8 mouse cellular contexts compared by ENCODE assay signal in genomic region chr9:20607100-20607974, GRCm38 (mm10). TPM values are rescaled to one million over a fixed set of nuclear protein-coding genes. Genes with fewer than 3 reads are reported as not detected.
DNase-seq lines count a peak whose midpoint lies in the region; ATAC-seq and TF ChIP-seq lines count a peak whose summit lies in the region.

No protein-coding gene starts in this region.

- H3K4me3 ChIP-seq in MEL (ENCODE audit: control insufficient read depth in 1 of 2, insufficient read depth in 1 of 2, low read depth in 2 of 2, low read length in 2 of 2) = peak overlapping the region; percentile 78 to 84
- peak overlapping the region; percentile 75 for H3K4me3 ChIP-seq in cerebellum, adult 2 months (replicated peaks; ENCODE audit: insufficient read depth, low read depth, low read length)
- H3K4me3 ChIP-seq in forebrain, postnatal 0 days (ENCODE audit: low read depth, low read length) = peak overlapping the region; percentile 59
- H3K4me3 ChIP-seq in lung, embryonic 15.5 days = peak overlapping the region; percentile 86

- H3K27me3 ChIP-seq in MEL (ENCODE audit: control insufficient read depth in 1 of 2, insufficient read depth in 2 of 2, low read length in 2 of 2) = no peaks in the 10 kb centered on the region
- no peaks in the 10 kb centered on the region for H3K27me3 ChIP-seq in cerebellum, adult 2 months (ENCODE audit: control insufficient read depth, insufficient read depth, low read length)
- H3K27me3 ChIP-seq in forebrain, postnatal 0 days (ENCODE audit: insufficient read depth, low read length) = no peaks in the 10 kb centered on the region
- H3K27me3 ChIP-seq in lung, embryonic 15.5 days = no peaks in the 10 kb centered on the region

- TF ChIP-seq POLR2A in MEL (IDR thresholded peaks at IDR 0.05; ENCODE audit: control insufficient read depth in 1 of 2, insufficient read depth in 1 of 2, low read depth in 1 of 2, low read length in 2 of 2, poor library complexity in 1 of 2) = peak; percentile 94 to 98
- peak; percentile 78; the same call in 1 of the 2 replicates for TF ChIP-seq POLR2A in cerebellum, adult 2 months (IDR thresholded peaks at IDR 0.05; ENCODE audit: borderline replicate concordance, insufficient read depth, low read length)

- DNase-seq in MEL (ENCODE audit: low read depth, low spot score) = peak; percentile 100
- DNase-seq in cerebellum, adult 2 months = peak; percentile 90 to 95
- DNase-seq in forebrain, postnatal 0 days = peak; percentile 96
- peak; percentile 84 for DNase-seq in heart, postnatal 4 days
- peak; percentile 81 to 85 for DNase-seq in layer of hippocampus, adult 8-10 months (ENCODE audit: low spot score in 2 of 2)
- DNase-seq in ovary, adult 18-20 months (ENCODE audit: low spot score) = peak; percentile 80
- DNase-seq in thymus, postnatal 0 days (ENCODE audit: low spot score) = peak; percentile 93

- peak overlapping the region; percentile 71 for H3K4me2 ChIP-seq in forebrain, postnatal 0 days (ENCODE audit: low read depth)
- peak overlapping the region; percentile 73 for H3K4me2 ChIP-seq in lung, embryonic 15.5 days

- no peak for TF ChIP-seq CTCF in MEL (IDR thresholded peaks at IDR 0.05 in 2 of 3, conservative IDR thresholded peaks at IDR 0.05 in 1 of 3; ENCODE audit: control insufficient read depth in 1 of 3, insufficient read depth in 1 of 3, low read depth in 2 of 3, low read length in 3 of 3, poor library complexity in 1 of 3, severe bottlenecking in 1 of 3)
- no peak for TF ChIP-seq CTCF in cerebellum, adult 2 months (IDR thresholded peaks at IDR 0.05; ENCODE audit: borderline replicate concordance, insufficient read depth, low read depth, low read length)
- TF ChIP-seq CTCF in forebrain, postnatal 0 days (IDR thresholded peaks at IDR 0.05; ENCODE audit: low read depth) = no peak

- TF ChIP-seq EP300 in MEL (IDR thresholded peaks at IDR 0.05; ENCODE audit: low read depth in 1 of 2, low read length in 2 of 2) = no peak

- ATAC-seq in forebrain, postnatal 0 days = peak; percentile 93
- peak; percentile 90 for ATAC-seq in lung, embryonic 15.5 days (ENCODE audit: borderline replicate concordance, extremely low read depth, low FRiP score, low TSS enrichment)

- no peaks in the 10 kb centered on the region for H3K9me3 ChIP-seq in MEL (replicated peaks; ENCODE audit: insufficient read depth, low read length)
- no peaks in the 10 kb centered on the region for H3K9me3 ChIP-seq in forebrain, postnatal 0 days (ENCODE audit: low read length)
- no peaks in the 10 kb centered on the region for H3K9me3 ChIP-seq in lung, embryonic 15.5 days

- H3K27ac ChIP-seq in MEL (ENCODE audit: control insufficient read depth, low read depth, low read length) = peak overlapping the region; percentile 90
- peak overlapping the region; percentile 98 for H3K27ac ChIP-seq in cerebellum, adult 2 months (ENCODE audit: insufficient read depth, low read length)
- H3K27ac ChIP-seq in forebrain, postnatal 0 days (ENCODE audit: low read depth, low read length) = peak overlapping the region; percentile 98
- peak overlapping the region; percentile 98 for H3K27ac ChIP-seq in lung, embryonic 15.5 days

- under 1% methylated on average over 57 of the region's 57 CpGs for WGBS in cerebellum, adult 2 months
- WGBS in forebrain, postnatal 0 days = under 1% methylated on average over 57 of the region's 57 CpGs
- under 1% methylated on average over 57 of the region's 57 CpGs for WGBS in lung, embryonic 15.5 days

- peaks cover 3% of the 10 kb centered on the region; the same call in 1 of the 2 replicates for H3K79me2 ChIP-seq in MEL (ENCODE audit: control insufficient read depth, insufficient read depth, low read length, poor library complexity)

- peaks cover 0 to 11% of the 10 kb centered on the region in 2 experiments; a peak in 2 of 4 replicates for H3K36me3 ChIP-seq in MEL (ENCODE audit: control insufficient read depth in 1 of 2, insufficient read depth in 2 of 2, low read length in 2 of 2)
- H3K36me3 ChIP-seq in forebrain, postnatal 0 days (ENCODE audit: insufficient read depth) = 0 out of 2 replicates have a peak, but pooled peaks cover 3% of the 10 kb centered on the region
- H3K36me3 ChIP-seq in lung, embryonic 15.5 days = peaks cover 9% of the 10 kb centered on the region

- no peak for TF ChIP-seq RAD21 in MEL (IDR thresholded peaks at IDR 0.05; ENCODE audit: low read depth, low read length)

- H3K4me1 ChIP-seq in MEL (ENCODE audit: control insufficient read depth in 1 of 2, insufficient read depth in 2 of 2, low read length in 2 of 2) = peaks cover 0 to 3% of the 10 kb centered on the region in 2 experiments; a peak in 2 of 4 replicates
- H3K4me1 ChIP-seq in cerebellum, adult 2 months (ENCODE audit: control insufficient read depth, insufficient read depth, low read length) = no peaks in the 10 kb centered on the region
- H3K4me1 ChIP-seq in forebrain, postnatal 0 days (ENCODE audit: insufficient read depth) = 0 out of 2 replicates have a peak, but pooled peaks cover 6% of the 10 kb centered on the region
- peaks cover 5% of the 10 kb centered on the region; the same call in 1 of the 2 replicates for H3K4me1 ChIP-seq in lung, embryonic 15.5 days

- peak overlapping the region; percentile 82 for H3K9ac ChIP-seq in MEL (ENCODE audit: control insufficient read depth, low read depth, low read length, poor library complexity, severe bottlenecking)
- peak overlapping the region; percentile 82 for H3K9ac ChIP-seq in forebrain, postnatal 0 days
- H3K9ac ChIP-seq in lung, embryonic 15.5 days = peak overlapping the region; percentile 90

TF ChIP-seq in MEL, 35 proteins besides CTCF, POLR2A, EP300 and RAD21 (continues in another document):
- TF ChIP-seq GATA1 (IDR thresholded peaks at IDR 0.05; ENCODE audit: low read depth, low read length) = peak; percentile 43; the same call in 1 of the 2 replicates
- no peak for TF ChIP-seq MAZ (IDR thresholded peaks at IDR 0.05; ENCODE audit: low read depth, low read length)
- TF ChIP-seq ETS1 (IDR thresholded peaks at IDR 0.05; ENCODE audit: low read depth, low read length) = peak; percentile 42
- TF ChIP-seq MEF2A (IDR thresholded peaks at IDR 0.05; ENCODE audit: extremely low read depth, insufficient replicate concordance, low read depth, low read length, poor library complexity, severe bottlenecking) = no peak
- TF ChIP-seq POLR2AphosphoS5 (IDR thresholded peaks at IDR 0.05; ENCODE audit: borderline replicate concordance, low read depth, low read length) = peak; percentile 91; the same call in 1 of the 2 replicates
- TF ChIP-seq NRF1 (IDR thresholded peaks at IDR 0.05; ENCODE audit: insufficient read depth, low read depth, low read length, poor library complexity, severe bottlenecking) = 0 out of 2 replicates have a peak, but pooled peaks have one; percentile 24

RNA-seq across cellular contexts. Expression of gene Zfp846, which starts 26.2 kb away (rescaled TPM):
- 7.8 and 10.2 TPM in 2 replicates for total RNA-seq in MEL (2012; rRNA removed)
- polyA plus RNA-seq in MEL (2012; ENCODE audit: insufficient read depth in 1 of 2, insufficient read length in 2 of 2, low read depth in 1 of 2, low replicate concordance in 2 of 2, missing spikeins in 1 of 2) = 10 to 100 TPM in 1 of 2 experiments, not detected in 1; 11.2 TPM
- 15.4 and 17.1 TPM in 2 replicates for polyA plus RNA-seq in cerebellum, adult 2 months (2012; rRNA removed)
- 35.5 and 38.4 TPM in 2 replicates for total RNA-seq in forebrain, postnatal 0 days (2014; rRNA removed)
- 25.9 and 38.9 TPM in 2 replicates for polyA plus RNA-seq in forebrain, postnatal 0 days (2015; fragmentation: Nextera tagmentation; extraction: Ambion mirVana)
- total RNA-seq in heart, postnatal 4 days (2021) = 10 to 100 TPM in 1 of 2 experiments, 1 to 10 TPM in 1; 8.2 to 12.3 TPM
- 10 to 100 TPM; 14.4 to 23.3 (median 20.4) TPM for total RNA-seq in layer of hippocampus, adult 8-10 months (2022)
- 14.9 and 17.7 TPM in 2 replicates for polyA plus RNA-seq in lung, embryonic 15.5 days (2015; fragmentation: Nextera tagmentation; extraction: Ambion mirVana)
- polyA plus RNA-seq in thymus, postnatal 0 days (2015; fragmentation: Nextera tagmentation; extraction: Ambion mirVana) = 16.4 and 22.9 TPM in 2 replicates

RNA-seq across cellular contexts. Expression of gene Ubl5, which starts 35.3 kb away (rescaled TPM):
- total RNA-seq in MEL (2012; rRNA removed) = 867 and 1,103 TPM in 2 replicates
- polyA plus RNA-seq in MEL (2012; ENCODE audit: insufficient read depth in 1 of 2, insufficient read length in 2 of 2, low read depth in 1 of 2, low replicate concordance in 2 of 2, missing spikeins in 1 of 2) = 100 to 1,000 TPM in 1 of 2 experiments, not detected in 1; 850 TPM
- 571 and 579 TPM in 2 replicates for polyA plus RNA-seq in cerebellum, adult 2 months (2012; rRNA removed)
- 166 and 215 TPM in 2 replicates for total RNA-seq in forebrain, postnatal 0 days (2014; rRNA removed)
- polyA plus RNA-seq in forebrain, postnatal 0 days (2015; fragmentation: Nextera tagmentation; extraction: Ambion mirVana) = 533 and 690 TPM in 2 replicates
- total RNA-seq in heart, postnatal 4 days (2021) = 100 to 1,000 TPM; 213 to 225 TPM
- 100 to 1,000 TPM; 231 to 321 (median 276) TPM for total RNA-seq in layer of hippocampus, adult 8-10 months (2022)
- polyA plus RNA-seq in lung, embryonic 15.5 days (2015; fragmentation: Nextera tagmentation; extraction: Ambion mirVana) = 369 and 383 TPM in 2 replicates
- polyA plus RNA-seq in thymus, postnatal 0 days (2015; fragmentation: Nextera tagmentation; extraction: Ambion mirVana) = 658 and 685 TPM in 2 replicates

RNA-seq across cellular contexts. Expression of gene Fbxl12, which starts 37.2 kb away (rescaled TPM):
- 14.9 and 16.4 TPM in 2 replicates for total RNA-seq in MEL (2012; rRNA removed)
- 10 to 100 TPM in 1 of 2 experiments, not detected in 1; 44.0 TPM for polyA plus RNA-seq in MEL (2012; ENCODE audit: insufficient read depth in 1 of 2, insufficient read length in 2 of 2, low read depth in 1 of 2, low replicate concordance in 2 of 2, missing spikeins in 1 of 2)
- 38.2 and 41.8 TPM in 2 replicates for polyA plus RNA-seq in cerebellum, adult 2 months (2012; rRNA removed)
- 15.6 and 18.7 TPM in 2 replicates for total RNA-seq in forebrain, postnatal 0 days (2014; rRNA removed)
- 12.5 and 13.4 TPM in 2 replicates for polyA plus RNA-seq in forebrain, postnatal 0 days (2015; fragmentation: Nextera tagmentation; extraction: Ambion mirVana)
- 10 to 100 TPM; 16.1 to 16.5 TPM for total RNA-seq in heart, postnatal 4 days (2021)
- total RNA-seq in layer of hippocampus, adult 8-10 months (2022) = 10 to 100 TPM; 23.2 to 32.3 (median 30.1) TPM
- 18.5 and 20.8 TPM in 2 replicates for polyA plus RNA-seq in lung, embryonic 15.5 days (2015; fragmentation: Nextera tagmentation; extraction: Ambion mirVana)
- polyA plus RNA-seq in thymus, postnatal 0 days (2015; fragmentation: Nextera tagmentation; extraction: Ambion mirVana) = 149 and 159 TPM in 2 replicates

RNA-seq across cellular contexts. Expression of gene Pin1, which starts 44.6 kb away (rescaled TPM):
- 179 and 202 TPM in 2 replicates for total RNA-seq in MEL (2012; rRNA removed)
- 100 to 1,000 TPM; 136 to 201 TPM for polyA plus RNA-seq in MEL (2012; ENCODE audit: insufficient read depth in 1 of 2, insufficient read length in 2 of 2, low read depth in 1 of 2, low replicate concordance in 2 of 2, missing spikeins in 1 of 2)
- polyA plus RNA-seq in cerebellum, adult 2 months (2012; rRNA removed) = 38.8 and 39.6 TPM in 2 replicates
- 38.8 and 46.6 TPM in 2 replicates for total RNA-seq in forebrain, postnatal 0 days (2014; rRNA removed)
- polyA plus RNA-seq in forebrain, postnatal 0 days (2015; fragmentation: Nextera tagmentation; extraction: Ambion mirVana) = 62.0 and 76.0 TPM in 2 replicates
- total RNA-seq in heart, postnatal 4 days (2021) = 10 to 100 TPM; 20.5 to 22.1 TPM
- total RNA-seq in layer of hippocampus, adult 8-10 months (2022) = 10 to 100 TPM; 31.2 to 32.2 (median 31.6) TPM
- polyA plus RNA-seq in lung, embryonic 15.5 days (2015; fragmentation: Nextera tagmentation; extraction: Ambion mirVana) = 51.8 and 54.8 TPM in 2 replicates
- 54.9 and 56.7 TPM in 2 replicates for polyA plus RNA-seq in thymus, postnatal 0 days (2015; fragmentation: Nextera tagmentation; extraction: Ambion mirVana)

Comparison
In these comparisons a context has a peak if more than half of its experiments do, and no peak if none do; other contexts are left out.
1. Peak in every context shown above with its lines: DNase-seq, ATAC-seq, H3K4me3 ChIP-seq and H3K27ac ChIP-seq.